Mouse (Mus musculus): ENCODE data around the gene Lrrc47. TPM values are rescaled to one million over a fixed set of nuclear protein-coding genes. Genes with fewer than 3 reads are reported as not detected.
A peak's percentile ranks its signal among the peaks of the same experiment; 100 is the strongest.

The Lrrc47 gene
- total and polyA plus RNA-seq, 3 experiments = 16.7 to 98.0 (median 35.0) TPM

DNA sequence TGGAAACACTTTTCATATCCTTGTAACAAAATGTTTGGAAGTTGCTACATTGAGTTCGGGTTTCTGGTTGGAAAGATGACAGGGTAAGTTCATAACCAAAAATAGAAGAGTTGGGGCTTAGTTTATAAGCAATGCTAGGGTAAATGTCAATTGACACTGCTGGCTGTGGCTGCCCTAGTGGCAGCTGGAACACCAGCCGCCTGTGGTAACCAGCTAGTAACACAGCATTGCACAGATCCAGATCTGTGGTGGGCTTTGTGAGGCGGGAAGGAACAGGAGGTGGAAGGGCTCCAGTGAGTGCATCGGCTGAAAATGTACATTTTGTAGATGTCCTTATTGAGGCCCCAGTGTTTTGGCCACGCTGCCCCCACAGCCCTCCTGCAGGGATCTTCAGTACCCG is 35.8 kb upstream of the Lrrc47 start:
- DNase-seq (ENCODE audit: extremely low read depth) = no peak
- in situ Hi-C loops (cut with MboI; ENCODE audit: low pct_ligation_motif_present, low pct_unique_long_range_greater_than_20kb, low sequenced_read_pairs) = no loop called here

GRCm38 (mm10) chr4:153979243-153979642 is 32.3 kb upstream of the Lrrc47 start:
- Histone ChIP-seq H3K9ac (ENCODE audit: insufficient read depth, low read depth) (no peak overlapping the region), H3K36me3 (replicated peaks in 1 of 2; ENCODE audit: control insufficient read depth in 1 of 2, insufficient read depth in 1 of 2, low read length in 1 of 2) (peaks cover 41 to 63% of the 10 kb centered on the region in 2 experiments), H3K27ac (ENCODE audit: insufficient read depth, low read depth) (no peak overlapping the region), H3K4me2 (ENCODE audit: insufficient read depth, low read depth, poor library complexity, severe bottlenecking) (no peak overlapping the region), H3K4me1 (ENCODE audit: control insufficient read depth in 1 of 2, insufficient read depth in 2 of 2) (peaks cover 3 to 21% of the 10 kb centered on the region in 2 experiments; a peak in 2 of 4 replicates), H3K9me3 (replicated peaks; ENCODE audit: low read length) (no peaks in the 10 kb centered on the region), H3K79me2 (replicated peaks; ENCODE audit: control insufficient read depth, extremely low read depth, insufficient read depth, poor library complexity, severe bottlenecking) (peaks cover 4% of the 10 kb centered on the region), H3K4me3 (replicated peaks in 1 of 3; ENCODE audit: low read depth in 2 of 3, low read length in 2 of 3, poor library complexity in 1 of 3) (no peak overlapping the region), H3K27me3 (replicated peaks) (no peaks in the 10 kb centered on the region)
- dilution Hi-C loops (cut with MboI; ENCODE audit: extremely low pct_ligation_motif_present, extremely low pct_unique_long_range_greater_than_20kb, low sequenced_read_pairs) (no loop called here), in situ Hi-C loops (cut with MboI; ENCODE audit: low pct_ligation_motif_present, low pct_unique_long_range_greater_than_20kb, low sequenced_read_pairs) (no loop called here)
- DNase-seq (ENCODE audit: extremely low read depth) = no peak
- no peak for TF ChIP-seq NRF1 (IDR thresholded peaks at IDR 0.05; ENCODE audit: low read depth, low read length)
- no peak for TF ChIP-seq MAZ (IDR thresholded peaks at IDR 0.05; ENCODE audit: low read depth, low read length)
- no peak for TF ChIP-seq IRF4 (IDR thresholded peaks at IDR 0.05; ENCODE audit: low read depth, low read length)
- no peak for TF ChIP-seq TBP (conservative IDR thresholded peaks at IDR 0.05; ENCODE audit: low read depth, low read length)
- TF ChIP-seq PAX5 (IDR thresholded peaks at IDR 0.05; ENCODE audit: low read length) = no peak
- no peak for TF ChIP-seq JUND (conservative IDR thresholded peaks at IDR 0.05; ENCODE audit: low read depth, low read length)
- TF ChIP-seq ELF1 (IDR thresholded peaks at IDR 0.05; ENCODE audit: low read depth, low read length) = no peak
- no peak for TF ChIP-seq CHD2 (IDR thresholded peaks at IDR 0.05; ENCODE audit: low read length)
- TF ChIP-seq CHD1 (IDR thresholded peaks at IDR 0.05; ENCODE audit: low read depth, low read length) = no peak
- TF ChIP-seq POLR2A (IDR thresholded peaks at IDR 0.05; ENCODE audit: low read depth, low read length) = no peak

More for the DNA sequence above, 35.8 kb upstream of the Lrrc47 start:
- H3K4me1 ChIP-seq (ENCODE audit: control insufficient read depth in 1 of 2, insufficient read depth in 2 of 2) = peaks cover 7 to 27% of the 10 kb centered on the region in 2 experiments; a peak in 3 of 4 replicates
- no peaks in the 10 kb centered on the region for H3K9me3 ChIP-seq (replicated peaks; ENCODE audit: low read length)
- H3K4me3 ChIP-seq (replicated peaks in 1 of 3; ENCODE audit: low read depth in 2 of 3, low read length in 2 of 3, poor library complexity in 1 of 3) = peak overlapping the region; percentile 79 to 90 (median 85)
- dilution Hi-C loops (cut with MboI; ENCODE audit: extremely low pct_ligation_motif_present, extremely low pct_unique_long_range_greater_than_20kb, low sequenced_read_pairs) = no loop called here
- H3K36me3 ChIP-seq (replicated peaks in 1 of 2; ENCODE audit: control insufficient read depth in 1 of 2, insufficient read depth in 1 of 2, low read length in 1 of 2) = peaks cover 24 to 52% of the 10 kb centered on the region in 2 experiments
- H3K4me2 ChIP-seq (ENCODE audit: insufficient read depth, low read depth, poor library complexity, severe bottlenecking) = peak overlapping the region; percentile 97
- no peak overlapping the region for H3K27ac ChIP-seq (ENCODE audit: insufficient read depth, low read depth)
- H3K27me3 ChIP-seq (replicated peaks) = no peaks in the 10 kb centered on the region
- peaks cover 4% of the 10 kb centered on the region for H3K79me2 ChIP-seq (replicated peaks; ENCODE audit: control insufficient read depth, extremely low read depth, insufficient read depth, poor library complexity, severe bottlenecking)
- TF ChIP-seq USF1 (IDR thresholded peaks at IDR 0.05; ENCODE audit: low read depth, low read length) (no peak), CTCF (conservative IDR thresholded peaks at IDR 0.05 in 1 of 2, IDR thresholded peaks at IDR 0.05 in 1 of 2; ENCODE audit: low read depth in 2 of 2, low read length in 2 of 2) (peak in 1 of 2 experiments; percentile 1; a peak in 1 of 4 replicates)
- peak overlapping the region; percentile 77; the same call in 1 of the 2 replicates for H3K9ac ChIP-seq (ENCODE audit: insufficient read depth, low read depth)

GRCm38 (mm10) chr4:153980470-153980869 is 31.1 kb upstream of the Lrrc47 start:
- Histone ChIP-seq H3K36me3 (replicated peaks in 1 of 2; ENCODE audit: control insufficient read depth in 1 of 2, insufficient read depth in 1 of 2, low read length in 1 of 2) (peaks cover 51 to 75% of the 10 kb centered on the region in 2 experiments), H3K79me2 (replicated peaks; ENCODE audit: control insufficient read depth, extremely low read depth, insufficient read depth, poor library complexity, severe bottlenecking) (peaks cover 4% of the 10 kb centered on the region), H3K27me3 (replicated peaks) (no peaks in the 10 kb centered on the region), H3K4me1 (ENCODE audit: control insufficient read depth in 1 of 2, insufficient read depth in 2 of 2) (peaks cover 3 to 21% of the 10 kb centered on the region in 2 experiments; a peak in 2 of 4 replicates), H3K4me2 (ENCODE audit: insufficient read depth, low read depth, poor library complexity, severe bottlenecking) (no peak overlapping the region), H3K9ac (ENCODE audit: insufficient read depth, low read depth) (no peak overlapping the region), H3K4me3 (replicated peaks in 1 of 3; ENCODE audit: low read depth in 2 of 3, low read length in 2 of 3, poor library complexity in 1 of 3) (no peak overlapping the region), H3K9me3 (replicated peaks; ENCODE audit: low read length) (no peaks in the 10 kb centered on the region), H3K27ac (ENCODE audit: insufficient read depth, low read depth) (no peak overlapping the region)
- in situ Hi-C loops (cut with MboI; ENCODE audit: low pct_ligation_motif_present, low pct_unique_long_range_greater_than_20kb, low sequenced_read_pairs) = no loop called here
- TF ChIP-seq RCOR1 (conservative IDR thresholded peaks at IDR 0.05; ENCODE audit: low read depth, low read length) (no peak), MAX (IDR thresholded peaks at IDR 0.05; ENCODE audit: low read length) (no peak), ZKSCAN1 (IDR thresholded peaks at IDR 0.05; ENCODE audit: borderline replicate concordance, low read depth, low read length) (no peak), MEF2A (IDR thresholded peaks at IDR 0.05; ENCODE audit: borderline replicate concordance, low read depth, low read length) (no peak), GABPA (IDR thresholded peaks at IDR 0.05; ENCODE audit: insufficient replicate concordance, low read depth, low read length) (no peak), MAZ (IDR thresholded peaks at IDR 0.05; ENCODE audit: low read depth, low read length) (no peak), NELFE (IDR thresholded peaks at IDR 0.05; ENCODE audit: low read depth, low read length) (no peak)
- DNase-seq (ENCODE audit: extremely low read depth) = no peak
- dilution Hi-C loops (cut with MboI; ENCODE audit: extremely low pct_ligation_motif_present, extremely low pct_unique_long_range_greater_than_20kb, low sequenced_read_pairs) = no loop called here
